Mouse (Mus musculus): Measurements from ENCODE around the gene Nipsnap3a.

GRCm38 (mm10) chr4:52999449-52999848 lies 10.4 kb downstream of the Nipsnap3a start:
- TF ChIP-seq CTCF (IDR thresholded peaks at IDR 0.05): no peak
- TF ChIP-seq EP300 (IDR thresholded peaks at IDR 0.05): no peak
